Mouse (Mus musculus): ENCODE data around the gene Tnni1. TPM values are rescaled to one million over a fixed set of nuclear protein-coding genes. Genes with fewer than 3 reads are reported as not detected.

Gene Tnni1
- polyA plus RNA-seq, 1 experiment from 2014 or later = 3.4 TPM

GRCm38 (mm10) chr1:135854591-135855343 is 75.5 kb downstream of the Tnni1 start:
- no peaks in the 10 kb centered on the region for H3K27me3 ChIP-seq (ENCODE audit: control insufficient read depth, insufficient read depth, low read length)
- no peak for ATAC-seq (ENCODE audit: low read depth)
- H3K27ac ChIP-seq (ENCODE audit: low read depth, low read length) = no peak overlapping the region
- H3K9ac ChIP-seq (replicated peaks; ENCODE audit: low read depth, low read length) = no peak overlapping the region
- H3K9me3 ChIP-seq (ENCODE audit: control insufficient read depth, low read length) = no peaks in the 10 kb centered on the region
- 89% methylated on average over 6 of the region's 6 CpGs for WGBS
- no peaks in the 10 kb centered on the region for H3K4me1 ChIP-seq (ENCODE audit: control insufficient read depth, insufficient read depth, low read length)
- H3K36me3 ChIP-seq (ENCODE audit: control insufficient read depth, insufficient read depth, low read length) = no peaks in the 10 kb centered on the region
- no peak overlapping the region for H3K4me3 ChIP-seq (ENCODE audit: low read depth, low read length)
- H3K4me2 ChIP-seq (ENCODE audit: low read depth, low read length) = no peak overlapping the region

- no peaks in the 10 kb centered on the region for H3K27me3 ChIP-seq (ENCODE audit: control insufficient read depth, insufficient read depth, low read length)
- no peak overlapping the region for H3K4me2 ChIP-seq (ENCODE audit: low read depth, low read length)
- no peaks in the 10 kb centered on the region for H3K4me1 ChIP-seq (ENCODE audit: control insufficient read depth, insufficient read depth, low read length)
- WGBS = 96% methylated on average over 1 of the region's 1 CpGs
- no peaks in the 10 kb centered on the region for H3K9me3 ChIP-seq (ENCODE audit: control insufficient read depth, low read length)
- H3K27ac ChIP-seq (ENCODE audit: low read depth, low read length) = no peak overlapping the region
- no peak overlapping the region for H3K4me3 ChIP-seq (ENCODE audit: low read depth, low read length)
- no peaks in the 10 kb centered on the region for H3K36me3 ChIP-seq (ENCODE audit: control insufficient read depth, insufficient read depth, low read length)
- no peak for ATAC-seq (ENCODE audit: low read depth)
- no peak overlapping the region for H3K9ac ChIP-seq (replicated peaks; ENCODE audit: low read depth, low read length)
Observed at GRCm38 (mm10) chr1:135855344-135855687, 76.1 kb downstream of the Tnni1 start.

DNA sequence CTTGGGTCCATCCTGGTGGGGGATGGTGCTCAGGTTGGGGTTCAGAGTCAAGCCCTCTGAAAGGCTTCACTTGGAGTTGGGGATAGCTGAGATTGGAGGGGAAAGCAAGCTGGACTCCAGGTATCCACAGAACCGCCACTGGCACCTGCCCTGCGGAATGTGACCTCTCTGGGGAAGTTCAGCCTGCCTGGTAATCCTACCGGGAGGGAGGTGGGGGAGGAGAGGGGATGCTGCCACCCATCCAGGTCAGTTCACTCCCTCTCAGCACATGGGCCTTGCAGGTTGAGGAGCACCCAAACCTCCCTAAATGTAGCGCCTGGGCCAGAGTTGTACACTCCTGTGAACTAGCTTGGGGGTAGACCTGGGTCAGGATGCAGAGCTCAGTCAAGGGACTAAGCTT is 76.8 kb downstream of the Tnni1 start:
- Histone ChIP-seq H3K9me3 (ENCODE audit: control insufficient read depth, low read length) (no peaks in the 10 kb centered on the region), H3K27ac (ENCODE audit: low read depth, low read length) (no peak overlapping the region), H3K36me3 (ENCODE audit: control insufficient read depth, insufficient read depth, low read length) (no peaks in the 10 kb centered on the region), H3K4me2 (ENCODE audit: low read depth, low read length) (no peak overlapping the region), H3K4me3 (ENCODE audit: low read depth, low read length) (no peak overlapping the region), H3K9ac (replicated peaks; ENCODE audit: low read depth, low read length) (no peak overlapping the region), H3K27me3 (ENCODE audit: control insufficient read depth, insufficient read depth, low read length) (no peaks in the 10 kb centered on the region), H3K4me1 (ENCODE audit: control insufficient read depth, insufficient read depth, low read length) (no peaks in the 10 kb centered on the region)
- no peak for ATAC-seq (ENCODE audit: low read depth)
- 73% methylated on average over 4 of the region's 4 CpGs for WGBS

DNA sequence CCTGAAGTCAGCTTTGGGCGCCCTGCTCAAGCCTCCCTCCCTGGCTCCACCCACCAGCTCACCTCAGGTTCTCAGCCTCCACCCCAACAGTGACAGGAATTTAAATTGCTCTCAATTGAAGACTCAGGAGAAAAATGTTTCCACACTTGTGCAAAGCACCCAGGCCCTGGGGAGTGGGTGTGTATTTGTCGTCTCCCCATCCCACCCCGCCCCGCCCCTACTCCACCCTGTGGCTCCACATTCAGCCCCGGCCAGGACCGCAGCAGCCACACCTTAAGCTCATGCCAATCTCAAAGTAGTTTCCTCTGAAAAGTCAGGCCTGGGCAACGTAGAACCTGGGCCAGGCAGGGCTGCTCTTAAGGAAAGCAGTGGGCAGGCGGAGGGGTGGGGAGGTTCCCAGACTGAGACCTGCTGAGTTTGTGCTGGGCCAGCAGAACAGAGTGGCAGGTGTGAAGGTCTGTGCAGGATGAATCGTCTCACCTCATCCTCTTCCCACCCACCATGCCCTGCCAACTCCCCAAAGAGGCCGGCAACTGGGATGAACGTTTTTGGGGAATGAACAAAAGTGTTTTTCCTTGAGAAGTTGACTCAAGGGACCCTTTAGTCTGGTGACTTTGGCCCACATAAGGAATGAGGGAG is 78.0 kb downstream of the Tnni1 start:
- no peak for ATAC-seq (ENCODE audit: low read depth)
- WGBS = 52% methylated on average over 11 of the region's 11 CpGs
- no peak overlapping the region for H3K9ac ChIP-seq (replicated peaks; ENCODE audit: low read depth, low read length)
- no peaks in the 10 kb centered on the region for H3K4me1 ChIP-seq (ENCODE audit: control insufficient read depth, insufficient read depth, low read length)
- H3K9me3 ChIP-seq (ENCODE audit: control insufficient read depth, low read length) = no peaks in the 10 kb centered on the region
- no peak overlapping the region for H3K4me2 ChIP-seq (ENCODE audit: low read depth, low read length)
- no peak overlapping the region for H3K27ac ChIP-seq (ENCODE audit: low read depth, low read length)
- H3K4me3 ChIP-seq (ENCODE audit: low read depth, low read length) = no peak overlapping the region
- H3K27me3 ChIP-seq (ENCODE audit: control insufficient read depth, insufficient read depth, low read length) = no peaks in the 10 kb centered on the region
- no peaks in the 10 kb centered on the region for H3K36me3 ChIP-seq (ENCODE audit: control insufficient read depth, insufficient read depth, low read length)

GRCm38 (mm10) chr1:135858533-135858932 is 79.3 kb downstream of the Tnni1 start:
- 94% methylated on average over 7 of the region's 7 CpGs for WGBS
- Histone ChIP-seq H3K4me1 (ENCODE audit: control insufficient read depth, insufficient read depth, low read length) (no peaks in the 10 kb centered on the region), H3K4me3 (ENCODE audit: low read depth, low read length) (no peak overlapping the region), H3K4me2 (ENCODE audit: low read depth, low read length) (no peak overlapping the region), H3K36me3 (ENCODE audit: control insufficient read depth, insufficient read depth, low read length) (no peaks in the 10 kb centered on the region), H3K9ac (replicated peaks; ENCODE audit: low read depth, low read length) (no peak overlapping the region), H3K27ac (ENCODE audit: low read depth, low read length) (no peak overlapping the region), H3K9me3 (ENCODE audit: control insufficient read depth, low read length) (no peaks in the 10 kb centered on the region), H3K27me3 (ENCODE audit: control insufficient read depth, insufficient read depth, low read length) (no peaks in the 10 kb centered on the region)
- no peak for ATAC-seq (ENCODE audit: low read depth)

Other genes starting within 250 kb of the Tnni1 start
- gene Nav1, start 172.1 kb upstream of the Tnni1 start, polyA plus RNA-seq (2014; fragmentation: Nextera tagmentation; extraction: Ambion mirVana) = 61.2 and 64.9 TPM in 2 replicates
- gene Csrp1, start 59.4 kb upstream of the Tnni1 start, polyA plus RNA-seq (2014; fragmentation: Nextera tagmentation; extraction: Ambion mirVana) = 11.7 and 17.9 TPM in 2 replicates
- 38.4 and 40.2 TPM in 2 replicates for gene Phlda3, start 13.3 kb upstream of the Tnni1 start, polyA plus RNA-seq (2014; fragmentation: Nextera tagmentation; extraction: Ambion mirVana)
- gene Lad1, start 39.2 kb downstream of the Tnni1 start, polyA plus RNA-seq (2014; fragmentation: Nextera tagmentation; extraction: Ambion mirVana) = 0.35 and 0.66 TPM in 2 replicates
- 2.1 TPM in 1 of 2 replicates, not detected in the other for gene Tnnt2, start 56.9 kb downstream of the Tnni1 start, polyA plus RNA-seq (2014; fragmentation: Nextera tagmentation; extraction: Ambion mirVana)
- gene Pkp1, start 139.8 kb downstream of the Tnni1 start, polyA plus RNA-seq (2014; fragmentation: Nextera tagmentation; extraction: Ambion mirVana) = not detected in 2 replicates
- 0.08 TPM in 1 of 2 replicates, not detected in the other for gene Igfn1, start 226.9 kb downstream of the Tnni1 start, polyA plus RNA-seq (2014; fragmentation: Nextera tagmentation; extraction: Ambion mirVana)
- 69.9 and 115 TPM in 2 replicates for gene Tmem9, start 228.7 kb downstream of the Tnni1 start, polyA plus RNA-seq (2014; fragmentation: Nextera tagmentation; extraction: Ambion mirVana)

Measured in neural tube, embryonic 14.5 days (tissue).